Mouse (Mus musculus): ENCODE measurements around the gene 4632433K11Rik.

GRCm38 (mm10) chr7:5014251-5015117, 19.4 kb upstream of the 4632433K11Rik start, which contains the start of the genes Zfp524 and Fiz1:
- no peak; the same call in 1 of the 2 replicates for TF ChIP-seq POLR2A (IDR thresholded peaks at IDR 0.05; ENCODE audit: borderline replicate concordance, low read depth, low read length)
- TF ChIP-seq CTCF (IDR thresholded peaks at IDR 0.05; ENCODE audit: low read depth, low read length): no peak

Data from bone marrow macrophage, adult 2 months (primary cell).